Mouse (Mus musculus) ovary, adult 18-20 months (tissue): ENCODE data around the gene Hmces.
"Not testable (repeated sequence)": the region's sequence is repeated elsewhere in the genome, so short reads cannot be mapped to it uniquely, and the experiment has no call there.

Experiments
- DNase-seq: peaks from one replicate; pipeline ENCODE4 v3.0.0; 2022; ENCODE audit warnings: low spot score, mixed read lengths

The Hmces gene

DNA sequence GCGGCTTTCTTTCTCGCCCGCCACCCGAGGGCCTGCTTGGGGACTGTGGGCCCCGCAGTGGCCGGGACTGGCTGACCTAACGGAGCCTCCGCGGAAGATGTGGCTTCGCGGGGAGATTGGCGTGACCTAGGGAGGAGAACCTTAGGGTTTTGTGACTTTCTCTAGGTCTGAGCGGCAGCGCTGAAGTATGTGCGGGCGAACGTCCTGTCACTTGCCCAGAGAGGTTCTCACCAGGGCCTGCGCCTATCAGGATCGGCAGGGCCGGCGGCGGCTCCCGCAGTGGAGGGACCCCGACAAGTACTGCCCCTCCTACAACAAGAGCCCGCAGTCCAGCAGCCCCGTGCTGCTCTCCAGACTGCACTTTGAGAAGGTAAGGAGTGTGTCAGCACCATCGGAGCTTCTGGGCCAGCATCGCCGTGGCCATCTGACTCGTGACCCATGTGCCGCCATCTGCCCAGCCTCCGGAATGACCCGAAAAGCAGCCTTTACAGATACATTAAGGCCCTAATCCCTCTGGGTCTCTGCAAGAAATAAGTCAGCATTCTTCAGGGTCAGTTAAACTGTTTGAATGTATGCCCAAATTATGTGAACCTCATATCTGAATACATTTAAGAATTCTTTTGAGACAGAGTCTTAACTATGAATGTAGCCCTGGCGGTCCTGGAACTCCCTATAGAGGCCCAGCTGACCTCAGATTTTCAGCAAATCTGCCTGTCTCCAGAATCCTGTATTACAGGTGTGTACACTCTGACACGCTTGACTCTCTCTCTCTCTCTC, 779 bp downstream of the Hmces start:
- no peak for DNase-seq

DNA sequence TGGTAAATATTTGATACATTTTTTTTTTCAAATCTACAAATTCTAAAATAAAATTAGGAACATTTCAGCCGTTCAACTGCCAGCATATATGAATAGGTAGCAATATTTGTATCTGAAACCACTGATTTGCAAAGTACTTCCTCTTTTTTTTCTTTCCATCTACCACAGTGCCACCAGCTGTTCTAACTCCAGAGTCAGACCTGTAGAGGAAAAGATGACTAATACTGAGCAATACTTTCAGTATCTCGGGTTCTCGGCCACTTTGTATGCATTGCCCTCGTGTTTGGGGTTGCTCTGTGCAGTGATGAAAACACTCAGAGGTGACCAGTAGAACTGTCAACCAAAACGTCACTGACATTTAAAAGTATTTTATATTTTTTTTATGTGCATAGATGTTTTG, 2.2 kb downstream of the Hmces start:
- no peak for DNase-seq

DNA sequence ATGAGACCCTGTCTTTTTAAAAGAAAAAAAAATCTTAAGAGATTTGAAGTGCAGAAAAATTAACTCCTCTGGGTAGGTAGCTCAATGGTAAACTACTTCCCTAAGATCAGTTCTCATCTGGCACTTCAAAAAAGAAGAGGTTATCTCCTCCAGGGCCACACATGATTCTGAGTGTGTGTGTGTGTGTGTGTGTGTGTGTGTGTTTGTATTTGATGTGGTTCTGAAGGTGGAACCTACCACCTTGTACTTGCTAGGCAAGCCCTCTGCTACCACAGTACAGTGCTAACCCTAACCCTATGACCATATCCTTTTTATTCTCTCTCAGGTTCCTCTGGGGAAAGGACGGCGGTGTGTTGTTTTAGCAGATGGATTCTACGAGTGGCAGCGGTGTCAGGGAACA, 7.5 kb downstream of the Hmces start:
- DNase-seq, result no peak

DNA sequence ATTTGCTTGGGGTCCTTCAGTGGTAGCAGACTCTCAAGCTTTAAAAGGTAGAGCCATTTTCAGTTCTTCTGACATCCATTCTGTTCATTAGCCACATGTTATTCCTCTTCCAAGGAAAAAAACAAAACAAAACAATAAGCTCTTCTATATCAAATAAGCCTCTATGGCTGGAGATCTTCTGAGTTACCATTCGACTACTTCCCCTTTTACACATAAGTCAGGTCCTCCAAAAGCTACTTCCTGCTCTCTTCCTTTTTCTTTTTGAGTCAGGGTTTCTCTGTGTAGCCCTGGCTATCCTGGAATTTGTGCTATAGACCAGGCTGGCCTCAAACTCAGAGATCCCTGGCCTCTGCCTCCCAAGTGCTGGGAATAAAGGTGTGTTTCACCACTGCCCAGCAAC, 9.9 kb downstream of the Hmces start:
- no peak for DNase-seq

DNA sequence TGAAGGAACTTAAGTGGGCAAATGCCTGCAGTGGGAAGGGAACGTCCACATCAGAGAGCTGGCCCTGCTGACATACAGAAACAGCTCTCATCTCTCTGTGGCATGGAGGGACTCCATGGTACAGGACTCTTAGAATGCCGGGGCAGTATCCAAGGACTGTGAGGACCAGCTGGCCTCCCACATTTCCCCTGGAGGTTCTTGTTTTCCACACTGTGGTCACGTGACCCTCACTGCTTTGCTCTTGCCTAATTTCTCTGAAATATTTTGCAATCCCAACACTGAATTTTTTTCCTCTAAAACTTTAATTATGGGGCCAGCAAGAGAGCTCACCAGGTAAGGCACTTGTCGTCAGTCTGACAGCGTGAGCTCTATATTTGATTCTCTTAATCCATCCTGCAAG, 21.3 kb downstream of the Hmces start:
- no peak for DNase-seq

DNA sequence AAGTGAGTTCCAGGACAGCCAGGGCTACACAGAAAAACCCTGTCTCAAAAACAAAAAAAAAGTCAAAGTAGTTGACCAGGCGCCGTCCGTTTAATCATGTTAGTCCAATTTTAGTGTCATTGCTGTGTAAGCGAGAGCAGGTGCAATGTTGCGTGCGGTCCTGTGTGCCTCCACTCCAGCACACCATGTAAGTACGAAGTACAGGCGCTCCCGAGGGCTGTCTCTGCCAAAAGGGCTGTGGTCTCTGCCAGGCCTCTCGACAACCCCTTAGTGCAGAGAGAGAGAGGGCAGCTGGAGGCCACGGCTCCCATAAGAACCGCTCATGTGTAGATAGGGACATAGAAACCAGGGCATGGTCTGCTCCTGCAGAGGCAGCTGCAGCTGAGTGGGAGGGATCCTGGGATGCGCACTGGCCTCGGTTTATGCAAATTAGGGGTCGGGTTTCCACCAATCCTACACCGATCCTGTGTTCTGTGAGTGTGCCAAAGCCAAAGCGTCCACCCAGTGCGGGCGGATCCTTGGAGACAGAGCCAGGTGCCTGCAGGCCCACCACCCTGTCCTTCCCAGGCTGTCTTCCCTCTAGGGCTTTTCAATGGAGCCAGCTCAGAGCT, 23.5 kb downstream of the Hmces start:
- peak; percentile 48 for DNase-seq

DNA sequence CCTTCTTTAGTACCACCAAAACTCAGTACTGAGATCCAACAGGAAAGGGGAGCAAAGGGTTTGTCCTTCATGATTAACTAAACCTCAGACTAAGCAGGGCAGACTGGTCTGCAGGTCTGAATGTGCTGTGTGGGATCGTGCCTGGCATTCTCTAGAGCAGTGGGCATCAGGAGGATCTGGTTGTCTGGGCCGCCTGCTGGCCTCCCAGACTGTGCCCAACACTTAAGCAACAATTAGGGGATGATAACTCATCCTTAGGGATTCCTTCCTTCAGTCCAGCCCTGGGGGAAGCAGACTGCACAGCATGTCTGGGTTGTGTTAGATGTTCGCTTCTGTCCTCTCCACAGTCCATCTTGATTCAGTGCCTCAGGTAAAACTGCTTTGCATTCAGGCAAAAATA, 25.2 kb downstream of the Hmces start:
- no peak for DNase-seq

DNA sequence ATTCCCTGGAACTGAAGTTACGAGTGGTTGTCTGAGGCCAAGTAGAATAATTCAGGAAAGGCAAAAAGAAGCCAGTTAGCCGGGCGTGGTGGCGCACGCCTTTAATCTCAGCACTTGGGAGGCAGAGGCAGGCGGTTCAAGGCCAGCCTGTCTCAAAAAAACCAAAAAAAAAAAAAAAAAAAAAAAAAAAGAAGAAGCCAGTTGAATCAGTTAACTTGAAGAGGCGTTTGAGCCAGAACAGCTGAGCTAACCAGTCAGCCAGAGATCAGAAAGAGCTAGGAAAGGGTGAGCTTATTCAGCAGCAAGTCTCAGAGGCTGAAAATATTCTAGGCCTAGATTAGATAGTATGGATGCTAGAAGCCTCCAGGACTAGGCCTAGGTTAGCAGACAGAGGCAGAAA, 28.4 kb downstream of the Hmces start:
- DNase-seq, result no peak

DNA sequence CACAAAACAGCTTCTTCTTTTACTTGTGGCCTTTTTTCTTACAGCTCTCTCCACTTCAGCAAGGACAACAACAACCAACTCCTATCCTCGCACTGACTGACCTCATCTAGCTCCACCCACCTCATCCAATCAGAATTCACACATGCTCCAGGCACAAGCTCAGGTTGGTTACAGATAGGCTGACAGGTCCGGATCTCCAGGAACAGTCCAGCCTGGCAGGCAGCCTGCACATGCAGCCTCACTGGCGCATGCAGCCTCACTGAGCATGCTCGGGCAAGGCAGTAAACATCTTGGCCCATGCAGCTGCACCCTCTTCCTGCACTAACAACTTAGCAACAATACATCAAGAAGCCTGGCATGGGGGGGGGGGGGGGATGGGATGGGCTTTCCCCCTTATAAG, 48.7 kb downstream of the Hmces start:
- DNase-seq, result not testable (repeated sequence)

DNA sequence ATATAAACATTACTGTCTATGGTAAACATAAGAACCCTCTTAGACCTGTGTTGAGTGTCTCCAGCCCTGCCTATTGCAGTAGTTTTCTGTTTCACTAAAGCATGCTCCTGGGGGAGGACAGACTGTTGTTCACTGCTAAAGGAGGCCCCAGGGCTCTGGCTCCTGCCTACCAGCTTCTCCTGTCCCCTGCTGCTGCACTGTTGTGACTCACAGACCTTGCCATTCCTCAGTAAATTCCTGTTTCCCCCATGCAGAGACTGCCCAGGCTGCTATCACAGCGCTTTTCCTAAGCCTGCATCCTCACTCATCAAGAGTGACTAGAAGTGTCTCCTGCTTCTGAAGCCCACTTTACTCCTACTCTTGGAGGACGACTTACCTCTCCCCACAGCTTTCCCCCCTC, 56.3 kb downstream of the Hmces start:
- DNase-seq, result no peak

DNA sequence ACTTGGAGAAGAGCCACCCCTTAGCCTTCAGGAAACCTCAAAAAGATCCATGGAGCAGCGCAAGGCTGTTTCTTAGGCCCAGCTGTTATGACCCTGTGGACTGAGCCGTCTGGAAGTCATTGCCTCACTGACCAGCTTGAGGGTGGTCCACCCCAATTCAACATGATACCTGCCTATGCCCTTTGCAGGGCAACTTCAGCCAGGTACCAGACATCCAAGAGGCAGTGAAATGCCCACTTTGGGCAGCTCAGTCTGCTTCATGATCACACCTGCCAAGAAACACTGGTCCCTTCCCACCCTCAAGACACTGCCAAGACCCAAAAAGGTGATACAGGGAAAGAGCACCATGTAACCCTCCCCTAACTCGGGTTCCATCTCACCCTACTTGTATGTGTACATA, 66.0 kb downstream of the Hmces start:
- DNase-seq, result no peak

DNA sequence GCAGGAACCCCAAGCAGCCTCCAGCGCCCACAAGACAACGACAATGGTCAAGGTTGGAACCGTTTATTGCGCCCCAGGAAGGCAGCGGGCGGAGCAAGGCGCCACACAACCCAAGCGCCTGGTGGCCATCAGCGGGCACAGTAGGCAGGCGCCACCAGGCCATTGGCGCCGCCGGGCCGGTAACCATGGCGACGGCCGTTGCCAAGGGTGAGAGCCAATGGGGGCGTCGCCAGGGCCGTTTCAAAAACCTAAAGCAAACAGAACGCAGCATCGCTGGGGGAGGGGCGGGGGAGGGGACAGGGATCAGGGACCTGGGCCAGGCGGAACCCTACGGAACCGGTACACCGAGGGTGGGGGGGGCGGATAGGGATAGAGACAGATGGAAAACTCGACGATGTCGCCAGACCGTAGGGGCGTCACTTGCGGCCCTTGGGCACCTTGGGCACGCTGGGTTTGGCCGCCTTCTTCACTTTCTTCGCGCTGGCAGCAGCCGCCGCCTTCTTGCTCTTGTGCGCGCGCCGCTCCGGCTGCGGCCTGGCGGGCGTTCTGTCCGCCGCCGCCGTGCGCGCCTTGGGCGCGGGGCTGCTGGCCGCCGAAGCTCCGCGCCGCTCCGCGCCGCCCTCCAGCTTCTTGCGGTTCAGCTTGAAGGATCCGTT, 66.8 kb downstream of the Hmces start:
- peak; percentile 75 for DNase-seq

DNA sequence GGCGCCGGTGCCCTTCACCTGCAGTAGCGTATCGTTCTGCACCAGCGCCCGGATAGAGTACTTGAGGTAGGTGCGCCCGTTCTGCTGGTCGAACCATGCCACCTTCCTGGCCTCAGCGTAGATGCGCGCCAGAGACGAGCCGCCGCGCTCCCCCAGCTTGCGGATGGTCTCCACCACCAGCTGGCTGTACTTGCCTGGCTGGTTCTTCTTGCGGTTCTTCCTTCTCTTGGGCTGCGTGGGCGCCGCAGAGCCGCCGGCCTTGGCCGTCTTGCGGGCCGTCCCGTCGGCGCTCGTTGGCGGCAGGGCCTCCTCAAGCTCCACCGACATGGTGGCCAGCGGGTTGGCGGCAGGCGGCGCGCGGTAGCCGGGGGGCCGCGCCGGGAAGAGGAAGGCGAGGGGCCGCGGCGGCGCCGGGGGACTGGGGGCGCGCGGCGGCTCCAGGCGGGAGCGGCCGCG, 67.3 kb downstream of the Hmces start:
- no peak for DNase-seq

DNA sequence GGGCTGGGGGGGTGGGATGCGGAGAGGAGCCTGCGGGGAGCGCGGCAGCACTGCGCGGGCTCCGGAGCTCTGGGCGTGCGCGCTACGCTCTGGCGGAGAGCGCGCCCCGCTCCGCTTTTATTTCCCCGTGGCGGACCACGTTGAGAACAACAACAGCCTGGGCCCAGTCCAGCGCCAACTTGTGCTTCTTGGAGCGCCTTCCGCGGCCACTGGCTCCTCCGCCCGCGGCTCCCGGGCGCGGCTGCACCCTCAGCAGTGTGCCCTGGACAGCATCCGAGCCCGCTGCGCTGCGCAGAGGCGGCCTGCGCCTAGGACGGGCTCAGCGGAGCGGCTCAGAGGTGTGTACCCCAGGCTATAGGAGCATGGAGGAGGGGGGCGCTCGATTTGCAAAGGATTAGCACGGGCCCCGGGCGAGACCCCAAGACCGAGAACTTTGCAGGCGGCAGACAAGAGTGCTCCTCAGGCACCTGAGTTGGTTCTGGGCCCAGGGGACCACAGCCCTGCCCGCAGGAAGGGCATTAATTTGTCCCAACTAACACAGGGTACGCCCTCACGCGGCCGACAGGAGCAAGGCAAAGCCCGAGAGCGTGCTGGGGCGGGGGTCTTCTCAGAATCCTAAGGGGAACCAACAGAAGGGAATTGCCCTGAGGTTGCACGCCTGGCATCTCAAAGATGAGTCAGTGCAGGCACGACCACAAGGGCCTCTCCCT, 68.0 kb downstream of the Hmces start, which contains the start of gene H1fx:
H1fx (minus strand) TSS at position 91 of the 710 bp plus-strand sequence.
- peak; percentile 58 for DNase-seq

DNA sequence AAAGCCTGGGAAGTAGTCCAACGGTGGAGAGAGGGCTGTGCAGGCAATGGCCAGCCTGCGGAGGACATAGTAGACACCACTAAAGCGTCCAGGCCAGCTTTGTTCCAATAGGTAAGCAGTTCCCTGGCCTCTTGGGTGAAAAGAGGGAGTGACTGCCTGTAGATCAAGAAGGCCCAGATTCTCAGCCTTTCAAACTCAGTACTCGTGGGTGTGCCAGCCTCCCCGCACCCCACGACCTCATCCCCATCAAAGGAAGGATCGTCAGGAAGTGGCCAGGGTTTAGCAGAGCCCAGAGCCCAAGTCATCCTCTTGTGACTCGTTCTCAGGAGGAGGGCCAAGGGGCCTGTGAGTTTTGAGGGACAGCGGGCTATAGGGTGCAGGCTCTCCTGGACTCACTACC, 68.8 kb downstream of the Hmces start:
- DNase-seq, result no peak
